Mouse (Mus musculus): ENCODE data around the gene Adpgk. TPM values are rescaled to one million over a fixed set of nuclear protein-coding genes. Genes with fewer than 3 reads are reported as not detected.

Gene Adpgk
- polyA plus RNA-seq, 1 experiment from 2014 or later, result 20.0 TPM

DNA sequence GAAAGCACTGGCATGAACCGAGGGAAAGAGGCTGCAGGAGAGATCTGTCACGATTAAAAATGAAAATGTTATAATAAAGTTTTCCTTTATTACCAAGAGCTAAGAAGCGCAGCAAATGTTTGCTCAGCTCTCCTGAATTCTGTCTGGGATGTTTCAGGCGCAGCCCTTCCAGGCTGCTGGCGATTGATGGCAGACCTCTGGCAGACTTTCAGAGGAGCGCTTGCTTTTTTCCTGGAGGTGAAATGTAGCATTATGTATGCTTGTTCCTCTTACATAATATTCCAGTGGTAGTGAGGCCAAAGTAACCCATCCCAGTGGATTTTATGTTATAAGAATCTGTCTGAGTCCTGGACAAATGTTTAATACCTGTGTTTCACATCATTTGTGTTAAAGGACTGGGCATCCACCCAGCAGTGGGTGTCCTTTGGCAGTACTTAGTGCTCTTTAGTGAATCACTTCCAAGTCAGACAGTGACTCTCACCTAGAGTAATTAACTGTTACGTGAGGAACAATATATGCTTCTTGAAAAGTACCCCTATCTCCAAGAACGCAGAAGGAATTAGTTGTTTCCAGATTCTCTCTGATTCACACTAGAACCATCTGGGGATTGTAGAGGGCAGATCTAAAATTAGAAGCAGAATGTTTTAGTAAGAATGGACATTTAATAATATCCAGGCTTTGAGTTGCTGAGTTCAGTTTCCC lies 19.4 kb downstream of the Adpgk start:
- Histone ChIP-seq H3K27me3 (ENCODE audit: control insufficient read depth, insufficient read depth, low read length) (no peaks in the 10 kb centered on the region), H3K9me3 (replicated peaks; ENCODE audit: control insufficient read depth, low read length) (no peaks in the 10 kb centered on the region), H3K4me3 (ENCODE audit: low read length) (no peak overlapping the region), H3K9ac (ENCODE audit: low read length) (no peak overlapping the region), H3K36me3 (ENCODE audit: control insufficient read depth, insufficient read depth) (peaks cover 20% of the 10 kb centered on the region), H3K27ac (ENCODE audit: low read length) (no peak overlapping the region), H3K4me1 (ENCODE audit: control insufficient read depth, insufficient read depth, low read length) (no peaks in the 10 kb centered on the region), H3K4me2 (ENCODE audit: low read depth, low read length) (no peak overlapping the region)
- 71% methylated on average over 8 of the region's 8 CpGs for WGBS
- ATAC-seq (replicated peaks; ENCODE audit: extremely low read depth, insufficient read depth, low FRiP score), result no peak

DNA sequence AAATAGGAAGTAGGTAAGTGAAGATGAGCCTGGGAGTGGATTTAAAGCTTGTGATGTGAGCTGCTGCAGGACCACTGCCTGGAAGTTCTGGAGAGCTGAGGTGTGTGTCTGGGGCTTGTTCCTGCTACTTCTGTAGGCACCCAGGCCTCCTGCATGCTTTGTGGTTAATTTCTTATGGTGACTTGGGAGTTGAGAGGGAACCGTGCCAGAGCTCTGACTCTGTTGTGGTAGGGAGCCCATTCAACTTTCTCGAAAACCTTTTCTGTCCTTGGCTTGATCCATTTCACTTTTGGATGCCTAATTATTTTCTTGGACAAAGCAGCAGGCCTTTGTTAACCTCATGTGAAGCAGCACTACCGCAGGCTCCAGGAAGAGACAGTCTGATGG lies 19.9 kb downstream of the Adpgk start:
- Histone ChIP-seq H3K27ac (ENCODE audit: low read length) (0 out of 2 replicates have a peak overlapping the region, but pooled peaks have one; percentile 19), H3K9ac (ENCODE audit: low read length) (no peak overlapping the region), H3K9me3 (replicated peaks; ENCODE audit: control insufficient read depth, low read length) (no peaks in the 10 kb centered on the region), H3K27me3 (ENCODE audit: control insufficient read depth, insufficient read depth, low read length) (no peaks in the 10 kb centered on the region), H3K4me2 (ENCODE audit: low read depth, low read length) (no peak overlapping the region), H3K4me1 (ENCODE audit: control insufficient read depth, insufficient read depth, low read length) (no peaks in the 10 kb centered on the region), H3K4me3 (ENCODE audit: low read length) (no peak overlapping the region), H3K36me3 (ENCODE audit: control insufficient read depth, insufficient read depth) (peaks cover 14% of the 10 kb centered on the region)
- ATAC-seq (replicated peaks; ENCODE audit: extremely low read depth, insufficient read depth, low FRiP score), result no peak
- WGBS, result 75% methylated on average over 3 of the region's 3 CpGs

DNA sequence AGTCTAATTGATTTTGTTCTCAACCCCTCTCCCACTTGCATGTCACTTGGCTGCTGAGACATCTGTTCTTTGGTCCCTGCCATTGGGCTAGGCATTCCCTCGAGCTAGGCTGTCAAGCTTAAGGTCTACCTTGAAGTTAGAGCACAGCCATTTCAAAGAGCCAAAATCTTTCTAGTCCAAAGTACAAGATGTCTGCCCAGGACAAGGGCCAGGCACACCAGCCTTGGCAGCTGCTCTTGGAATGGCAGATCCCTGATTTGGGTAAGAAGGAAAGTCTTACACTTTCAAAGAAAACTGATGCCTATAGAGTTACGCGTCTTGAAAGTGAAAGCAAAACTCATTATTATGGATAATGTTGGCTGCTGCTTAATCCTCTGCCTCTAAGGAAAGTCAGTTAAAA lies 24.8 kb downstream of the Adpgk start:
- WGBS, result 88% methylated on average over 3 of the region's 3 CpGs

DNA sequence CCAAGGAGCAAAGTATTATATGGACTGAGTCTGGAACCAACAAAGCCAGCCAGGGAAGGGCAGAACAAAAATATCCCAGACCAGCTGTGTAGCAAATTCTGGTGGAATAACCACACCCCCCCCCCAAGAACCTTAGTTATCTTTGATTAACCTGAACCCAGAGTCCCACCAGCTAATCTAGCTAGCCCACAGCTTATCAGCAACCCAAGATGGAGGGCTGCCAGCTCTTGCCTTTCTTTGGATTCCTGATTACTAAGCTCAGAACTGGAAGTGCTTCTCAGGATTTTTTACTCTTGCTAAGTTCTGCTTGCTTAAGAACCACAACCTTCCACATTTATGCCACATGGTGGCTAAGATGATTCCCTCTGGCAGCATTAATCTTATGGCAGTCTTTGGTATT lies 33.0 kb downstream of the Adpgk start:
- Histone ChIP-seq H3K27ac (ENCODE audit: low read length) (peak overlapping the region; percentile 32; the same call in 1 of the 2 replicates), H3K9ac (ENCODE audit: low read length) (no peak overlapping the region), H3K9me3 (replicated peaks; ENCODE audit: control insufficient read depth, low read length) (no peaks in the 10 kb centered on the region), H3K4me1 (ENCODE audit: control insufficient read depth, insufficient read depth, low read length) (peaks cover 8% of the 10 kb centered on the region), H3K27me3 (ENCODE audit: control insufficient read depth, insufficient read depth, low read length) (no peaks in the 10 kb centered on the region), H3K36me3 (ENCODE audit: control insufficient read depth, insufficient read depth) (peaks cover 17% of the 10 kb centered on the region), H3K4me2 (ENCODE audit: low read depth, low read length) (no peak overlapping the region), H3K4me3 (ENCODE audit: low read length) (no peak overlapping the region)
- ATAC-seq (replicated peaks; ENCODE audit: extremely low read depth, insufficient read depth, low FRiP score), result no peak; the same call in 1 of the 2 replicates

More for the DNA sequence above, 24.8 kb downstream of the Adpgk start:
- Histone ChIP-seq H3K4me3 (ENCODE audit: low read length) (no peak overlapping the region), H3K9me3 (replicated peaks; ENCODE audit: control insufficient read depth, low read length) (no peaks in the 10 kb centered on the region), H3K27me3 (ENCODE audit: control insufficient read depth, insufficient read depth, low read length) (no peaks in the 10 kb centered on the region), H3K27ac (ENCODE audit: low read length) (no peak overlapping the region), H3K36me3 (ENCODE audit: control insufficient read depth, insufficient read depth) (peaks cover 8% of the 10 kb centered on the region; the same call in 1 of the 2 replicates), H3K9ac (ENCODE audit: low read length) (no peak overlapping the region), H3K4me1 (ENCODE audit: control insufficient read depth, insufficient read depth, low read length) (no peaks in the 10 kb centered on the region), H3K4me2 (ENCODE audit: low read depth, low read length) (no peak overlapping the region)
- no peak for ATAC-seq (replicated peaks; ENCODE audit: extremely low read depth, insufficient read depth, low FRiP score)

DNA sequence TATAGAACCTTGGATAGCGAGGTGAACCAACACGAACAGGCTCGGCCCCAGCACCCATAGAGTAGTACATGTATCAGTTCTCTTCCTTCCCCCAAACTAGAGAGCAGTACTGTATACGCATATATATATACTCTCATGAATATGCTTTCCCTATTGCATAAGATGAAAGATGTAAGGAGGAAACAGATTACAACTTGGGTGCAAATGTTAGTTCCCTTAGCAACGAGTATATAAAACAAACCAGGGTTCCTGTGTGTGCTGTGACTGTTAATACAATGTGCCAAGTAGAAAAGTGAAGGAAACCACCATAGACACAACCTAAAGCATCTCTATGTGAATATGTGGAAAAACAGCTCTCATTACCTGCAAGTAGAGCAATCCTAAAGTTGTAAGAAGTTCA lies 38.7 kb downstream of the Adpgk start:
- H3K9ac ChIP-seq (ENCODE audit: low read length), result no peak overlapping the region
- no peaks in the 10 kb centered on the region for H3K4me1 ChIP-seq (ENCODE audit: control insufficient read depth, insufficient read depth, low read length)
- WGBS, result 87% methylated on average over 5 of the region's 5 CpGs
- 0 out of 2 replicates have a peak, but pooled peaks cover 7% of the 10 kb centered on the region for H3K36me3 ChIP-seq (ENCODE audit: control insufficient read depth, insufficient read depth)
- no peak for ATAC-seq (replicated peaks; ENCODE audit: extremely low read depth, insufficient read depth, low FRiP score)
- H3K27ac ChIP-seq (ENCODE audit: low read length), result no peak overlapping the region
- no peaks in the 10 kb centered on the region for H3K9me3 ChIP-seq (replicated peaks; ENCODE audit: control insufficient read depth, low read length)
- H3K4me3 ChIP-seq (ENCODE audit: low read length), result no peak overlapping the region
- no peaks in the 10 kb centered on the region for H3K27me3 ChIP-seq (ENCODE audit: control insufficient read depth, insufficient read depth, low read length)
- H3K4me2 ChIP-seq (ENCODE audit: low read depth, low read length), result no peak overlapping the region

DNA sequence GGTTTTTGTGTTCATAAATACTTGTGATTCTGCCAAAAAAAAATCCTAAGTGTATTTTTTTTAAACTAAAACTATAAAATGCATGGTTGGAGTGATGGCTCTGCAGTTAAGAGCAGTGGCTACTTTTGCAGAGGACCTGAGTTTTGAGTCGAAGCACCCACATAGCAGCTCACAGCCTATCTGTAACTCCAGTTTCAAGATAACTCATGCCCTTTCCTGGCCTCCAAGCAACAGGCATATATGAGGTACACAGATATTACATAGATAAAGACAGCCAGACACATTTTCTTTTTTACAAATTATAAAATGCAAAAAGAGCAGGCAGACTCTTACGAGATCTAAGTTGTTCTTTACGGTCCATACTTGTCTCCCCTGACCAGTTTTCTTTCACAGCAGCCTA lies 45.2 kb downstream of the Adpgk start:
- 84% methylated on average over 3 of the region's 3 CpGs for WGBS
- Histone ChIP-seq H3K9ac (ENCODE audit: low read length) (no peak overlapping the region), H3K4me1 (ENCODE audit: control insufficient read depth, insufficient read depth, low read length) (no peaks in the 10 kb centered on the region), H3K36me3 (ENCODE audit: control insufficient read depth, insufficient read depth) (peaks cover 5% of the 10 kb centered on the region), H3K9me3 (replicated peaks; ENCODE audit: control insufficient read depth, low read length) (no peaks in the 10 kb centered on the region), H3K4me3 (ENCODE audit: low read length) (no peak overlapping the region), H3K4me2 (ENCODE audit: low read depth, low read length) (no peak overlapping the region), H3K27ac (ENCODE audit: low read length) (no peak overlapping the region), H3K27me3 (ENCODE audit: control insufficient read depth, insufficient read depth, low read length) (no peaks in the 10 kb centered on the region)
- ATAC-seq (replicated peaks; ENCODE audit: extremely low read depth, insufficient read depth, low FRiP score), result no peak

DNA sequence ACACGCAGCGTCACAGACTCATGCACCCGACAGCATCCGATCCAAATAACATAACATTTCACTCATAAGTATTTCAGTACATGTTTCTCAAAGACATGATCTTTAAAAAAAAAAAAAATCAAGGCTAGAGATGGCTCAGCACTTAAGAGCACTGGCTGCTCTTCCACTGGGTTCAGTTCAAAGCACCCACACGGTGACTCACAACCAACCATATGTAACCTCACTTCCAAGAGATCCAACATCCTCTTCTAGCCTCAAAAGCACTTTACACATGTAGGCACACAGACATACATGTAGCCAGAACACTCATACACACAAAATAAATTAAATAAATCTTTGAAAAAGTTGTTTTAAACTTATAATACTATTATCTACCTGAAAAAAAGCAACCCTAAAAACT lies 46.5 kb downstream of the Adpgk start:
- no peak for ATAC-seq (replicated peaks; ENCODE audit: extremely low read depth, insufficient read depth, low FRiP score)
- Histone ChIP-seq H3K27ac (ENCODE audit: low read length) (no peak overlapping the region), H3K27me3 (ENCODE audit: control insufficient read depth, insufficient read depth, low read length) (no peaks in the 10 kb centered on the region), H3K9ac (ENCODE audit: low read length) (no peak overlapping the region), H3K9me3 (replicated peaks; ENCODE audit: control insufficient read depth, low read length) (no peaks in the 10 kb centered on the region), H3K36me3 (ENCODE audit: control insufficient read depth, insufficient read depth) (peaks cover 4% of the 10 kb centered on the region), H3K4me3 (ENCODE audit: low read length) (no peak overlapping the region), H3K4me1 (ENCODE audit: control insufficient read depth, insufficient read depth, low read length) (no peaks in the 10 kb centered on the region), H3K4me2 (ENCODE audit: low read depth, low read length) (no peak overlapping the region)
- WGBS, result 93% methylated on average over 5 of the region's 5 CpGs

DNA sequence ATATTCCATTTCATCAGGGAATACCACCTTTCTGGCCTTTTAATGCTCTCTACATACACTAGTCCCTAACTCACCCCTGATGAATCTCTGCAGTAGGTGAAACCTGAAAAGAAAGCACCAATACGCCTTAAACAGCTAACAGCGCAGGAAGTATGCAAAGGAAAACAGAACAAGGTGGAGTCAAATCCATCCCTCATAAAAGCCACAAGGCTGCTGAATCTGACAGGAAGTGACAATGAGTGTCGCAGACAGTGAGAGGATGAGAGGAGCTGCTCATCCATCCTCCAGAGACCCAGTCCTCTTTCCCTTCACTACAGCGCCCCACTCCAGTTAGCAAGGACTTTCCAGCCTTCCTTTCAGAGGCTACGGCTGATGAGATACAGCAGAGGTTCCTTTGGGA lies 47.1 kb downstream of the Adpgk start:
- no peak for ATAC-seq (replicated peaks; ENCODE audit: extremely low read depth, insufficient read depth, low FRiP score)
- Histone ChIP-seq H3K4me1 (ENCODE audit: control insufficient read depth, insufficient read depth, low read length) (no peaks in the 10 kb centered on the region), H3K4me3 (ENCODE audit: low read length) (no peak overlapping the region), H3K9me3 (replicated peaks; ENCODE audit: control insufficient read depth, low read length) (no peaks in the 10 kb centered on the region), H3K36me3 (ENCODE audit: control insufficient read depth, insufficient read depth) (peaks cover 4% of the 10 kb centered on the region), H3K9ac (ENCODE audit: low read length) (no peak overlapping the region), H3K4me2 (ENCODE audit: low read depth, low read length) (no peak overlapping the region), H3K27me3 (ENCODE audit: control insufficient read depth, insufficient read depth, low read length) (no peaks in the 10 kb centered on the region), H3K27ac (ENCODE audit: low read length) (no peak overlapping the region)
- WGBS, result 74% methylated on average over 5 of the region's 5 CpGs

DNA sequence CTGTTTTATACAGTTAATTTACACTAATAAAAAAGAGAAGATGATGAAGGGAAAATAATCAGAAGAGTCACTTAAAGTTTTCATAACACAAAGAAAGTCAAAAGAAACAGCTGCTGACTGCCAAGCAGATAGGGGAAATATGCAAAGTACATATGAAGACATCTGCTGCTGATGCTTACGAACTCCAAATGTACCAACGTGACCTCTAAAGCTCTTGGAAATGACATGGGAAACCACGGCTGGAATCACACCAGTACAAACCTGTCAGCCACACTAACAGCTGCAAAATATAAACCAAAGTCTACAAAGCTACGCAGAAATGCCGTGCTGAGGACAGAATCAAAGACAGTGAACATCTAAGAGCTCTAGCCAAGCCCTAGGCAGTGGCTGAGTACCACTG lies 47.7 kb downstream of the Adpgk start:
- Histone ChIP-seq H3K9ac (ENCODE audit: low read length) (no peak overlapping the region), H3K4me2 (ENCODE audit: low read depth, low read length) (no peak overlapping the region), H3K36me3 (ENCODE audit: control insufficient read depth, insufficient read depth) (peaks cover 4% of the 10 kb centered on the region), H3K4me3 (ENCODE audit: low read length) (no peak overlapping the region), H3K9me3 (replicated peaks; ENCODE audit: control insufficient read depth, low read length) (no peaks in the 10 kb centered on the region), H3K27ac (ENCODE audit: low read length) (no peak overlapping the region), H3K4me1 (ENCODE audit: control insufficient read depth, insufficient read depth, low read length) (no peaks in the 10 kb centered on the region), H3K27me3 (ENCODE audit: control insufficient read depth, insufficient read depth, low read length) (no peaks in the 10 kb centered on the region)
- WGBS, result 58% methylated on average over 5 of the region's 5 CpGs
- ATAC-seq (replicated peaks; ENCODE audit: extremely low read depth, insufficient read depth, low FRiP score), result no peak
